Mouse (Mus musculus) kidney, embryonic 16.5 days (tissue): Measurements from ENCODE around the gene Olfr1192-ps1. TPM values are rescaled to one million over a fixed set of nuclear protein-coding genes. Genes with fewer than 3 reads are reported as not detected.
"Not testable (repeated sequence)": the region's sequence is repeated elsewhere in the genome, so short reads cannot be mapped to it uniquely, and the experiment has no call there.

ENCODE experiments used
- ATAC-seq: fragments of 200-750 bp; cut with Nextera tagmentation; 2 replicates; pipeline ENCODE4 v1.8.0; 2017; ENCODE audit warnings: moderate TSS enrichment; ENCODE audit not compliant: low FRiP score, low TSS enrichment
- H3K27ac ChIP-seq: fragments of 300-500 bp; sonication (generic); 2 replicates; pipeline ENCODE4 v1.5.1; 2014; ENCODE audit warnings: low read length
- H3K27me3 ChIP-seq: fragments of 300-500 bp; sonication (generic); 2 replicates; pipeline ENCODE4 v1.6.1; 2014; ENCODE audit warnings: low read length, control low read depth, mixed read lengths; ENCODE audit not compliant: insufficient read depth
- H3K36me3 ChIP-seq: fragments of 300-500 bp; sonication (generic); 2 replicates; pipeline ENCODE4 v1.6.1; 2014; ENCODE audit warnings: low read length, control low read depth, mixed read lengths; ENCODE audit not compliant: insufficient read depth
- H3K4me1 ChIP-seq: fragments of 300-500 bp; sonication (generic); 2 replicates; pipeline ENCODE4 v1.6.1; 2014; ENCODE audit warnings: low read length, control low read depth, mixed read lengths; ENCODE audit not compliant: insufficient read depth
- H3K4me2 ChIP-seq: fragments of 300-500 bp; sonication (generic); replicated peaks from 2 replicates; pipeline ENCODE4 v1.6.1; 2014; ENCODE audit warnings: low read depth, low read length
- H3K4me3 ChIP-seq: fragments of 300-500 bp; sonication (generic); 2 replicates; pipeline ENCODE4 v1.5.1; 2014; ENCODE audit warnings: mild to moderate bottlenecking, low read length
- H3K9ac ChIP-seq: fragments of 300-500 bp; sonication (generic); replicated peaks from 2 replicates; pipeline ENCODE4 v1.6.1; 2014; ENCODE audit warnings: low read length
- H3K9me3 ChIP-seq: fragments of 300-500 bp; sonication (generic); 2 replicates; pipeline ENCODE4 v1.6.1; 2016; ENCODE audit warnings: low read length, control low read depth
- WGBS: fragments of 180-500 bp; shearing (Covaris S2); extraction: QIAGEN DNeasy Blood & Tissue Kit; methylation state at CpG from one replicate; pipeline ENCODE4 v1.1.7; 2014; 5-methylcytosine and 5-hydroxymethylcytosine counted together
- polyA plus RNA-seq: library from polyadenylated mRNA; unstranded; fragments of >200 nt; fragmentation: Nextera tagmentation; extraction: Ambion mirVana; gene quantifications from 2 replicates; pipeline ENCODE4 v1.2.1, GENCODE M21; 2015

Gene Olfr1192-ps1
- not detected in 2 replicates for polyA plus RNA-seq

GRCm38 (mm10) chr2:88648209-88648608, at the start of gene Olfr1192-ps1:
TSS of gene Olfr1192-ps1 (plus strand) at chr2:88648509.
- no peak for ATAC-seq
- no peak within 1 kb of the TSS for H3K27ac ChIP-seq
- no peak within 1 kb of the TSS for H3K4me3 ChIP-seq
- H3K27me3 ChIP-seq, result no peaks in the 10 kb centered on the region
- no peak within 1 kb of the TSS for H3K4me2 ChIP-seq
- H3K9ac ChIP-seq, result no peak within 1 kb of the TSS
- 48% methylated on average over 1 of the region's 1 CpGs for WGBS
- no peaks in the 10 kb centered on the region for H3K36me3 ChIP-seq
- no peaks in the 10 kb centered on the region for H3K9me3 ChIP-seq
- no peaks in the 10 kb centered on the region for H3K4me1 ChIP-seq

DNA sequence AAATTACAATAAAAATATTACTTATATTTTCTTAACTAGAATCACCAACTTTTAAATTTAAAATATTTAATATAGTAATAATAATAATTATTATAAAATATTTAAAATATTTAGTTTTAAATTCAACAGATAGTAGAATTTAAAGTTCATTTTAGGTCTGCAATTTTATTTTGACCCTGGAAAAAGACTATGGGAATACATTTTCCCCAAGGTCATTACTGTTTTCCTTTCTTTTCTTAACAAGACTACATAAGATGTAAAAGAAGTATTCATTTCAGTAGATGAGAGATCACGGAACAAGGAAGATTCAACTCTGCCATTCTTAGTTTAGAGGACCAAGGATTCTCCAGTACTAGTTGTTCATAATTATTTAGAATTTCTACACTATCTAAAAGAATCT, 8.1 kb upstream of the Olfr1192-ps1 start, which contains the start of gene Olfr1191-ps1:
Gene Olfr1191-ps1 (plus strand): TSS at position 301 of the 400 bp plus-strand sequence.
- not testable (repeated sequence) for H3K36me3 ChIP-seq, H3K9me3 ChIP-seq, H3K4me2 ChIP-seq, H3K27me3 ChIP-seq, H3K4me3 ChIP-seq, ATAC-seq, H3K27ac ChIP-seq, H3K4me1 ChIP-seq, H3K9ac ChIP-seq
- WGBS, result 91% methylated on average over 1 of the region's 1 CpGs

DNA sequence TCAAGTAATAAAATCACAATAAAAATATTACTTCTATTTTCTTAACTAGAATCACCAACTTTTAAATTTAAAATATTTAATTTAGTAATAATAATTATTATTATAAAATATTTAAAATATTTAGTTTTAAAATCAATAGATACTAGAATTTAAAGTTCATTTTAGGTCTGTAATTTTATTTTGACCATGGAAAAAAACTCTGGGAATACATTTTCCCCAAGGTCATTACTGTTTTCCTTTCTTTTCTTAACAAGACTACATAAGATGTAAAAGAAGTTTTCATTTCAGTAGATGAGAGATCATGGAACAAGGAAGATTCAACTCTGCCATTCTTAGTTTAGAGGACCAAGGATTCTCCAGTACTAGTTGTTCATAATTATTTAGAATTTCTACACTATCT, 27.0 kb downstream of the Olfr1192-ps1 start, which contains the start of gene Olfr1193:
Gene Olfr1193 (plus strand): TSS at position 301 of the 400 bp plus-strand sequence.
- H3K4me2 ChIP-seq, ATAC-seq, H3K36me3 ChIP-seq, H3K4me1 ChIP-seq, H3K27me3 ChIP-seq, H3K9ac ChIP-seq, H3K4me3 ChIP-seq, H3K27ac ChIP-seq, H3K9me3 ChIP-seq: not testable (repeated sequence)

GRCm38 (mm10) chr2:88689087-88689486, 40.8 kb downstream of the Olfr1192-ps1 start, which contains the start of gene Olfr1195:
TSS of gene Olfr1195 (minus strand) at chr2:88689187.
- Histone ChIP-seq H3K27me3 (no peaks in the 10 kb centered on the region), H3K36me3 (no peaks in the 10 kb centered on the region), H3K4me2 (no peak within 1 kb of the TSS), H3K9ac (no peak within 1 kb of the TSS), H3K9me3 (no peaks in the 10 kb centered on the region), H3K4me1 (no peaks in the 10 kb centered on the region), H3K27ac (no peak within 1 kb of the TSS), H3K4me3 (no peak within 1 kb of the TSS)
- ATAC-seq, result no peak

DNA sequence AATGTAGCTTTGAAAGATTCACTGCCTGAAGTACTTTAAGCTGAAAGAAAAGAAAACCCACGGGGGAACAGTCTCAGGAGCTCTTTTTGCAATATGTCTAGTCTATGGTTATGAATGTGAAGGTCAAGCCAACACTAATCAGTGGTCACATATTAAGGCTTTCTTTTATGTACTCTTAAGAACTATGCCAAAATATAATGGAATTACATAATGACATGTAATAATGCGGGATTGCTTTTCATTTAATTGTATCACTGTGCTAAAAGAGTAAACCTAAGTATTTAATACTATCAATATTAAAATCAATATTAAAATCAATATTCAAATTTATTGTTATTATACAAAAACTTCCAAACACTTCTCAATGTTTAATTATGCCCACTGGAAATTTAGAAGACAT, 56.2 kb downstream of the Olfr1192-ps1 start, which contains the start of gene Olfr1196:
Gene Olfr1196 (minus strand): TSS at position 101 of the 400 bp plus-strand sequence.
- ATAC-seq, result no peak
- Histone ChIP-seq H3K36me3 (no peaks in the 10 kb centered on the region), H3K9me3 (no peaks in the 10 kb centered on the region), H3K4me2 (no peak within 1 kb of the TSS), H3K9ac (no peak within 1 kb of the TSS), H3K4me1 (no peaks in the 10 kb centered on the region), H3K27me3 (no peaks in the 10 kb centered on the region), H3K4me3 (no peak within 1 kb of the TSS), H3K27ac (no peak within 1 kb of the TSS)
- 82% methylated on average over 2 of the region's 2 CpGs for WGBS

Other genes with a start within 250 kb of the Olfr1192-ps1 start
- not detected in 2 replicates for gene Olfr1179, start 242.1 kb upstream of the Olfr1192-ps1 start, polyA plus RNA-seq
- gene Olfr1180, start 229.4 kb upstream of the Olfr1192-ps1 start, polyA plus RNA-seq, result not detected in 2 replicates
- not detected in 2 replicates for gene Olfr1181, start 222.3 kb upstream of the Olfr1192-ps1 start, polyA plus RNA-seq
- not detected in 2 replicates for gene Gm13757, start 199.4 kb upstream of the Olfr1192-ps1 start, polyA plus RNA-seq
- not detected in 2 replicates for gene Olfr1183, start 193.6 kb upstream of the Olfr1192-ps1 start, polyA plus RNA-seq
- gene Olfr1184, start 164.9 kb upstream of the Olfr1192-ps1 start, polyA plus RNA-seq, result not detected in 2 replicates
- gene Olfr1185-ps1, start 155.2 kb upstream of the Olfr1192-ps1 start, polyA plus RNA-seq, result not detected in 2 replicates
- gene Olfr1186, start 130.0 kb upstream of the Olfr1192-ps1 start, polyA plus RNA-seq, result not detected in 2 replicates
- not detected in 2 replicates for gene Olfr1188, start 91.6 kb upstream of the Olfr1192-ps1 start, polyA plus RNA-seq
- gene Olfr1189, start 62.1 kb upstream of the Olfr1192-ps1 start, polyA plus RNA-seq, result not detected in 2 replicates
- gene Olfr1191-ps1, start 8.0 kb upstream of the Olfr1192-ps1 start, polyA plus RNA-seq, result not detected in 2 replicates
- gene Olfr1193, start 27.1 kb downstream of the Olfr1192-ps1 start, polyA plus RNA-seq, result not detected in 2 replicates
- gene Olfr1195, start 40.7 kb downstream of the Olfr1192-ps1 start, polyA plus RNA-seq, result not detected in 2 replicates
- gene Olfr1196, start 56.1 kb downstream of the Olfr1192-ps1 start, polyA plus RNA-seq, result not detected in 2 replicates
- not detected in 2 replicates for gene Olfr1197, start 83.9 kb downstream of the Olfr1192-ps1 start, polyA plus RNA-seq
- not detected in 2 replicates for gene Olfr1198, start 102.9 kb downstream of the Olfr1192-ps1 start, polyA plus RNA-seq
- gene Olfr1199, start 112.0 kb downstream of the Olfr1192-ps1 start, polyA plus RNA-seq, result not detected in 2 replicates
- not detected in 2 replicates for gene Olfr1200, start 122.0 kb downstream of the Olfr1192-ps1 start, polyA plus RNA-seq
- gene Olfr1201, start 144.5 kb downstream of the Olfr1192-ps1 start, polyA plus RNA-seq, result not detected in 2 replicates
- gene Olfr1202, start 166.0 kb downstream of the Olfr1192-ps1 start, polyA plus RNA-seq, result not detected in 2 replicates
- gene Olfr1205, start 181.2 kb downstream of the Olfr1192-ps1 start, polyA plus RNA-seq, result not detected in 2 replicates
- gene Olfr1204, start 200.8 kb downstream of the Olfr1192-ps1 start, polyA plus RNA-seq, result not detected in 2 replicates
- not detected in 2 replicates for gene Olfr1206, start 214.7 kb downstream of the Olfr1192-ps1 start, polyA plus RNA-seq